Mouse (Mus musculus) heart, adult 2 months (tissue): ENCODE measurements around the gene Gm20696.

Source experiments
- CTCF ChIP-seq: fragments of 200-600 bp; IDR thresholded peaks from 2 replicates; pipeline ENCODE4 v1.8.1; 2022; ENCODE audit warnings: antibody characterized with exemption, mild to moderate bottlenecking, moderate library complexity
- EP300 ChIP-seq: fragments of 200-500 bp; IDR thresholded peaks from 2 replicates; pipeline ENCODE4 v1.6.1; 2011; ENCODE audit warnings: low read depth, low read length, control low read depth; ENCODE audit not compliant: insufficient read depth

GRCm38 (mm10) chr6:99611866-99612265 lies 54.7 kb downstream of the Gm20696 start:
- TF ChIP-seq EP300 (no peak), CTCF (peak; percentile 60)
